Mouse (Mus musculus): ENCODE data around the gene Ctnna2.

GRCm38 (mm10) chr6:77783342-77783741 lies 196.2 kb downstream of the Ctnna2 start:
- no peak for TF ChIP-seq POLR2A (IDR thresholded peaks at IDR 0.05; ENCODE audit: extremely low read depth, insufficient read depth, low read length)
- TF ChIP-seq CTCF (IDR thresholded peaks at IDR 0.05; ENCODE audit: extremely low read depth, insufficient read depth, low read length): no peak
